Mouse (Mus musculus) c-Kit-positive CD71-positive TER-119-positive erythroid progenitor cells, embryonic 14.5 days (primary cell): ENCODE data around the gene Tab1.

Experiments
- DNase-seq: peaks from one replicate; pipeline ENCODE4 v3.0.0-alpha.2; 2013; ENCODE audit warnings: low spot score

Tab1 gene

GRCm38 (mm10) chr15:80137945-80138791, 5.2 kb downstream of the Tab1 start:
- no peak for DNase-seq

GRCm38 (mm10) chr15:80140302-80140701, 7.4 kb downstream of the Tab1 start:
- no peak for DNase-seq

DNA sequence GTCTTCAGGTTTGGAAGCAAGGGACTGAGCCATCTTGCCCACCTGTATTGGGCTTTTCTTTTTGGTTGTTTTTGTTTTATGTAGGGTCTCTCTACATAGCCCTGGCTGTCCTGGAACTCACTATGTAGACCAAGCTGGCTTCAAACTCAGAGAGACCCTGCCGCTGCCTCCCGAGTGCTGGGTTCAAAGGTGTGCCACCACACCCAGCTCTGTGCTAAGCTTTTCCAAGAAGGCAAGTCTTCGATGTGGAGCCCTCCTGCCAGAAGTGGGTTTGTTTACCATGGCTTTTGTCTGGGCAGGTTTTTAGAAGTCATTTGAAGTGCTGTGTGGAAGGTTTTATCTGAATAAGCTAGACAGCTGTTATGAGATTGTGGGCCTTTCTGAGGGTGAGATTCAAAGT, 8.0 kb downstream of the Tab1 start:
- no peak for DNase-seq

- DNase-seq, result no peak
Observed at GRCm38 (mm10) chr15:80142130-80142529, 9.2 kb downstream of the Tab1 start.

GRCm38 (mm10) chr15:80143760-80144159, 10.8 kb downstream of the Tab1 start:
- no peak for DNase-seq

GRCm38 (mm10) chr15:80145397-80145796, 12.5 kb downstream of the Tab1 start:
- no peak for DNase-seq

GRCm38 (mm10) chr15:80146153-80146552, 13.2 kb downstream of the Tab1 start:
- no peak for DNase-seq

- DNase-seq, result no peak
Observed at GRCm38 (mm10) chr15:80147090-80147489, 14.2 kb downstream of the Tab1 start.

GRCm38 (mm10) chr15:80147511-80147910, 14.6 kb downstream of the Tab1 start:
- no peak for DNase-seq

DNA sequence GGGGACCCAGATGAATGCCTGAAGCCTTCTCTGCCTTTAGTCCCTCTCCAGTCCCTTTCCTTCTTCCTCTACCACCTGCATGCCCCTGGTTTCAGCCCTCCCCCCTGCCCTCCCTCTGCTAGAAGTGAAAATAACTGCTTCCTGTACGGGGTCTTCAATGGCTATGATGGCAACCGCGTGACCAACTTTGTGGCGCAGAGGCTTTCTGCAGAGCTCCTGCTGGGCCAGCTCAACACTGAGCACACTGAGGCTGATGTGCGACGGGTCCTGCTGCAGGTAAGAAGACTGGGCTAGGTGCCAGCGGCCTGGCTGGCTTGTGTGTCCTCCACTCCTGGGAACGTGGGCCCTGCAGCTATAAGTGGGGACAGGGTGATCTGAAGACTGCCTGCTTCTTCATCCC, 15.6 kb downstream of the Tab1 start:
- DNase-seq, result no peak

GRCm38 (mm10) chr15:80149517-80149916, 16.6 kb downstream of the Tab1 start:
- no peak for DNase-seq

- DNase-seq, result no peak
Observed at GRCm38 (mm10) chr15:80152663-80153062, 19.7 kb downstream of the Tab1 start.

- no peak for DNase-seq
Observed at GRCm38 (mm10) chr15:80153757-80154156, 20.8 kb downstream of the Tab1 start.

DNA sequence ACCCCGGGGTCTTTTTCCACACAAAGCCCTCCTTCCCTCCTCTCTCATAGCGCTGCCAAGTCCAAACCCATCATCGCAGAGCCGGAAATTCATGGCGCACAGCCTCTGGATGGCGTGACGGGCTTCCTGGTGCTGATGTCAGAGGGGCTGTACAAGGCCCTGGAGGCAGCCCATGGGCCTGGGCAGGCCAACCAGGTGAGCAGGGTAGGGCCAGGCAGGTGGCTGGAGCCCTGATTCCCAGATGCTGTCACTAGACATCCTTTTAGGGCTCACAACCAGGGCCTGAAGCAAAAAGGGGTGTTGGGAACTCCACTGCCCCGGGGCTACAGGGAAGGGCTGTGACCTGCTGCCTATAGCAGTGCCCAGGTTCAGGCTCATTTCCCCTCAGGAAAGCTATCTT, 22.8 kb downstream of the Tab1 start:
- DNase-seq, result no peak

- no peak for DNase-seq
Observed at GRCm38 (mm10) chr15:80157197-80157943, 24.4 kb downstream of the Tab1 start.

GRCm38 (mm10) chr15:80158001-80158706, 25.2 kb downstream of the Tab1 start:
- no peak for DNase-seq

DNA sequence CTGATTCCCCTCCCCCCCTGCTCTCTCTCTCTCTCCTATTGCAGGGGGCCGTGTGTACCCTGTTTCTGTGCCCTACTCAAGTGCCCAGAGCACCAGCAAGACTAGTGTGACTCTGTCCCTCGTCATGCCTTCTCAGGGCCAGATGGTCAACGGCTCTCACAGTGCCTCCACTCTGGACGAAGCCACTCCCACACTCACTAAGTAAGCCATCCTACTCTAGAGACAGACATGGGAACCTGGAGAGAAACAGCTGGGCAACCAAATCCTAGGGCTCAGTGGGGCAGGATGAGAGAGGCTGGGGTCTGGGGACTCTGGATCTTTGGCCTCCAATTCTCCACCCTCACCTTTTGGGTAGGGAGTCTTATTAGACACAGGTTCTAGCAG, 25.8 kb downstream of the Tab1 start:
- no peak for DNase-seq

- no peak for DNase-seq
Observed at GRCm38 (mm10) chr15:80159286-80159901, 26.5 kb downstream of the Tab1 start.

DNA sequence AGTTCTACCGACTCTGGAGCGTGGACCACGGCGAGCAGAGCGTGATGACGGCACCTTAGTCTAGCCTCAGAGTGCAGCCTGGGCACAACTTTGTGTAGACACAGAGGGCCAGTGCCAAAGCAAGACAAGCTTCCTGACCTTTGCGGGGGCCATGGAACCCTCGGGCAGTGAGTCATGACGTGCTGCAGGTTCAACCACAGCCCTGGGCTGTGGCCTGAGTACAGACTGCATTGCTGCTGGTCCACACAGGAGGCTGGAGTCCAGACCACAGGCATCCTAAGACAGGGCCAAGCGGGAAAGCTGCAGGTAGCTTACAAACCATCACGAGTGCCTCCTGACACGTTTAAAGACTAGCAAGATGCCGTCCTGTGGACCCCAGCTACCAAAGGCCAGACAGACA, 27.3 kb downstream of the Tab1 start:
- no peak for DNase-seq

DNA sequence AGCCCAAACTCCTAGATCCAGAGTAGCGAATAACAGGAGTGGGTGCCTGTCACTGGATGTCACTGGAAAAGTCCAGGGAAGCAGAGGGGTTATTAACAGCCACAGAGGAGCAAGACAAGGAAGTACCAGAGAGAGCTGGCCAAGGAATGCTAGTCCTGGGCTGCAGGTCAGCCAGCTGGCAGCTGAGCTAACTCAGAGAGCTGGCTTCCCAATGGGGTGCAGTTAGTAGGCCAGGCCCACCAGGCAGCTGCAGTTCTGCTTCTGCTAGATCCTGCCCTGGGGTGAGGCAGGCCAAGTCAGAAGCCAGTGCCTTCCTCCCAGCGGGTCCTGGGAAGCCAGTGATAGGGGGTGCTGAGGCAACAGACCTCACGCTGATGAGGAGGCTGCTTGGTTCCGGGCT, 27.8 kb downstream of the Tab1 start:
- DNase-seq, result no peak

DNA sequence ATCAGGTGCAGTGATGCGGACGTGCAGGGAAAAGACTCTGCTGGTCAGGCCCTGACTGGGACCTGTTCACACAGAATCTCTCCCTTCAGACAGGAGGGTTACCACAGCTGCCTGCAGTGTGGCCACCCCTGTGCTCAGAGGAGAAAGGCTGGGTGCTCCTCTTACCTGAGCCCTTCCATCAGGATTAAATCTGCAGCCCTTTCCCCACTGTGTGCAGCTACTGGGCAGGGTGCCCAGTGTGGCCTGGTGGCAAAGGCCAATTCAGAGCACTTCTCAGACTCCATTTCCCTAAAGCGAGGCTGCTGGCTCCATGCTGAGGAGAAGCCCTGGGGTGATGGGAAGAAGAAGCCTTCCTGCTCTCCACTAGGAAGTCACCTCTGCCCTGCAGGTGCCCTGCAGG, 28.3 kb downstream of the Tab1 start:
- no peak for DNase-seq

GRCm38 (mm10) chr15:80162401-80162964, 29.6 kb downstream of the Tab1 start:
- no peak for DNase-seq
